7 mouse cellular contexts compared by ENCODE assay signal in genomic region chr6:124379331-124379730, GRCm38 (mm10). TPM values are rescaled to one million over a fixed set of nuclear protein-coding genes. Genes with fewer than 3 reads are reported as not detected.
DNase-seq lines count a peak whose midpoint lies in the region; ATAC-seq lines count a peak whose summit lies in the region.

No protein-coding gene starts in this region.

- H3K36me3 ChIP-seq in neural tube, embryonic 11.5 days (ENCODE audit: control insufficient read depth, insufficient read depth, low read length), result no peaks in the 10 kb centered on the region
- no peaks in the 10 kb centered on the region for H3K36me3 ChIP-seq in embryonic facial prominence, embryonic 10.5 days (replicated peaks)
- no peaks in the 10 kb centered on the region for H3K36me3 ChIP-seq in kidney, embryonic 15.5 days

- H3K9me3 ChIP-seq in neural tube, embryonic 11.5 days (ENCODE audit: control insufficient read depth, low read length), result no peaks in the 10 kb centered on the region
- no peaks in the 10 kb centered on the region for H3K9me3 ChIP-seq in embryonic facial prominence, embryonic 10.5 days
- no peaks in the 10 kb centered on the region for H3K9me3 ChIP-seq in kidney, embryonic 15.5 days (replicated peaks)

- ATAC-seq in neural tube, embryonic 11.5 days (ENCODE audit: insufficient read depth, low FRiP score, low TSS enrichment), result no peak
- ATAC-seq in kidney, embryonic 15.5 days (replicated peaks; ENCODE audit: low FRiP score), result peak; percentile 46; the same call in 1 of the 2 replicates

- H3K27ac ChIP-seq in neural tube, embryonic 11.5 days (ENCODE audit: low read depth, low read length), result no peak overlapping the region
- H3K27ac ChIP-seq in embryonic facial prominence, embryonic 10.5 days (replicated peaks), result no peak overlapping the region
- H3K27ac ChIP-seq in kidney, embryonic 15.5 days, result no peak overlapping the region

- H3K9ac ChIP-seq in neural tube, embryonic 11.5 days (ENCODE audit: low read length), result no peak overlapping the region
- no peak overlapping the region for H3K9ac ChIP-seq in kidney, embryonic 15.5 days

- DNase-seq in neural tube, embryonic 11.5 days (ENCODE audit: low spot score), result peak; percentile 47
- DNase-seq in neural tube, embryonic 10.5 days (ENCODE audit: extremely low spot score, low spot score), result no peak
- peak; percentile 76 for DNase-seq in adipocyte (ENCODE audit: low spot score)
- DNase-seq in embryonic facial prominence, embryonic 10.5 days (ENCODE audit: low spot score), result peak; percentile 65
- peak; percentile 28 to 36 for DNase-seq in lung, adult 18-20 months
- DNase-seq in spleen, adult 12 weeks (ENCODE audit: low spot score), result peak; percentile 12

- WGBS in neural tube, embryonic 11.5 days, result 33% methylated on average over 10 of the region's 10 CpGs
- WGBS in embryonic facial prominence, embryonic 10.5 days, result 35% methylated on average over 10 of the region's 10 CpGs
- 30% methylated on average over 10 of the region's 10 CpGs for WGBS in kidney, embryonic 15.5 days

- H3K4me3 ChIP-seq in neural tube, embryonic 11.5 days (ENCODE audit: low read depth, low read length), result no peak overlapping the region
- no peak overlapping the region for H3K4me3 ChIP-seq in embryonic facial prominence, embryonic 10.5 days
- no peak overlapping the region for H3K4me3 ChIP-seq in kidney, embryonic 15.5 days (replicated peaks)

- no peak overlapping the region for H3K4me2 ChIP-seq in neural tube, embryonic 11.5 days (ENCODE audit: low read depth)
- H3K4me2 ChIP-seq in kidney, embryonic 15.5 days, result no peak overlapping the region

- H3K27me3 ChIP-seq in neural tube, embryonic 11.5 days (ENCODE audit: control insufficient read depth, insufficient read depth, low read length), result no peaks in the 10 kb centered on the region
- no peaks in the 10 kb centered on the region for H3K27me3 ChIP-seq in embryonic facial prominence, embryonic 10.5 days (replicated peaks; ENCODE audit: low read depth, poor library complexity, severe bottlenecking)
- H3K27me3 ChIP-seq in kidney, embryonic 15.5 days, result no peaks in the 10 kb centered on the region

- no peaks in the 10 kb centered on the region for H3K4me1 ChIP-seq in neural tube, embryonic 11.5 days (ENCODE audit: control insufficient read depth, insufficient read depth, low read length)
- H3K4me1 ChIP-seq in embryonic facial prominence, embryonic 10.5 days, result no peaks in the 10 kb centered on the region
- H3K4me1 ChIP-seq in kidney, embryonic 15.5 days, result no peaks in the 10 kb centered on the region

RNA-seq across cellular contexts. Expression of gene Pex5, which starts 35.5 kb away (rescaled TPM):
- polyA plus RNA-seq in neural tube, embryonic 11.5 days (2014; fragmentation: Nextera tagmentation; extraction: Ambion mirVana), result 45.9 and 54.4 TPM in 2 replicates
- 43.3 and 44.9 TPM in 2 replicates for polyA plus RNA-seq in embryonic facial prominence, embryonic 10.5 days (2016; fragmentation: Nextera tagmentation; extraction: Ambion mirVana)
- 40.6 and 46.4 TPM in 2 replicates for polyA plus RNA-seq in kidney, embryonic 15.5 days (2015; fragmentation: Nextera tagmentation; extraction: Ambion mirVana)
